Mouse (Mus musculus) limb, embryonic 15.5 days (tissue): ENCODE results near the gene Eef1a1. TPM values are rescaled to one million over a fixed set of nuclear protein-coding genes. Genes with fewer than 3 reads are reported as not detected.
"Not testable (repeated sequence)": the region's sequence is repeated elsewhere in the genome, so short reads cannot be mapped to it uniquely, and the experiment has no call there.

Experiments used
- ATAC-seq: fragments of 200-750 bp; cut with Nextera tagmentation; 2 replicates; pipeline ENCODE4 v1.8.0; 2017; ENCODE audit warnings: low read depth, moderate TSS enrichment; ENCODE audit not compliant: insufficient number of reproducible peaks, low FRiP score, low TSS enrichment
- H3K27ac ChIP-seq: fragments of 300-500 bp; sonication (generic); 2 replicates; pipeline ENCODE4 v1.5.1; 2015; ENCODE audit warnings: moderate library complexity, mild to moderate bottlenecking, inconsistent platforms
- H3K27me3 ChIP-seq: fragments of 300-500 bp; sonication (generic); 2 replicates; pipeline ENCODE4 v1.6.1; 2015; ENCODE audit warnings: inconsistent platforms
- H3K36me3 ChIP-seq: fragments of 300-500 bp; sonication (generic); 2 replicates; pipeline ENCODE4 v1.6.1; 2015; ENCODE audit warnings: inconsistent platforms
- H3K4me1 ChIP-seq: fragments of 300-500 bp; sonication (generic); 2 replicates; pipeline ENCODE4 v1.6.1; 2015; ENCODE audit warnings: inconsistent platforms
- H3K4me2 ChIP-seq: fragments of 300-500 bp; sonication (generic); 2 replicates; pipeline ENCODE4 v1.6.1; 2015; ENCODE audit warnings: mild to moderate bottlenecking, inconsistent platforms
- H3K4me3 ChIP-seq: fragments of 300-500 bp; sonication (generic); 2 replicates; pipeline ENCODE4 v1.5.1; 2015; ENCODE audit warnings: mild to moderate bottlenecking, inconsistent platforms
- H3K9ac ChIP-seq: fragments of 300-500 bp; sonication (generic); 2 replicates; pipeline ENCODE4 v1.6.1; 2015; ENCODE audit warnings: inconsistent platforms
- H3K9me3 ChIP-seq: fragments of 300-500 bp; sonication (generic); 2 replicates; pipeline ENCODE4 v1.6.1; 2016; ENCODE audit warnings: inconsistent platforms
- WGBS: fragments of 180-500 bp; shearing (Covaris S2); methylation state at CpG from one replicate; pipeline ENCODE4 v1.1.7; 2015; 5-methylcytosine and 5-hydroxymethylcytosine counted together
- polyA plus RNA-seq: library from polyadenylated mRNA; unstranded; fragments of >200 nt; fragmentation: Nextera tagmentation; extraction: Ambion mirVana; gene quantifications from 2 replicates; pipeline ENCODE4 v1.2.1, GENCODE M21; 2015

The Eef1a1 gene
- polyA plus RNA-seq, 1 experiment from 2014 or later = 5,127 TPM

DNA sequence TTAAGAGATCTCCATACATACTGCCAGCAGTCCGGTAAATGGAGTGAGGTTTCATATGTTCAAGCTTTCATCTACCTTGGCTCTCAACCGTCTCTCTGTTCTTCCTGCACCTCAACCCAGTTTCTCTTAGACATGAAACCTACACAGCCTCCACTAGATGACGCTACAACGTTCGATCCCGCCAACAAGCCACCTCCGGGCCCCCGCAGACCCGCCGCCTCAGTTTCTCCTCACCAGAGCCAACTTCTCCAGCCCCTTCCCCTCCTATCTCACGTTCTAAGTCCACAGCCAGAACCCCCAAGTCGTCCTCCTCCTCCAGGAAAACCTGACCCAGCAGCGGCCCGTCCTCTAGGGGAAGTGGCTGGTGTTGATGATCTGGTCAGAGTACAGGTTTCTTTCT, 32.7 kb upstream of the Eef1a1 start:
- no peak for ATAC-seq
- peak overlapping the region; percentile 40 for H3K4me3 ChIP-seq
- H3K27ac ChIP-seq = no peak overlapping the region
- WGBS = 36% methylated on average over 14 of the region's 14 CpGs
- peak overlapping the region; percentile 88 for H3K4me2 ChIP-seq
- H3K9ac ChIP-seq = no peak overlapping the region
- no peaks in the 10 kb centered on the region for H3K9me3 ChIP-seq
- no peaks in the 10 kb centered on the region for H3K36me3 ChIP-seq
- no peaks in the 10 kb centered on the region for H3K27me3 ChIP-seq
- H3K4me1 ChIP-seq = peaks cover 20% of the 10 kb centered on the region

DNA sequence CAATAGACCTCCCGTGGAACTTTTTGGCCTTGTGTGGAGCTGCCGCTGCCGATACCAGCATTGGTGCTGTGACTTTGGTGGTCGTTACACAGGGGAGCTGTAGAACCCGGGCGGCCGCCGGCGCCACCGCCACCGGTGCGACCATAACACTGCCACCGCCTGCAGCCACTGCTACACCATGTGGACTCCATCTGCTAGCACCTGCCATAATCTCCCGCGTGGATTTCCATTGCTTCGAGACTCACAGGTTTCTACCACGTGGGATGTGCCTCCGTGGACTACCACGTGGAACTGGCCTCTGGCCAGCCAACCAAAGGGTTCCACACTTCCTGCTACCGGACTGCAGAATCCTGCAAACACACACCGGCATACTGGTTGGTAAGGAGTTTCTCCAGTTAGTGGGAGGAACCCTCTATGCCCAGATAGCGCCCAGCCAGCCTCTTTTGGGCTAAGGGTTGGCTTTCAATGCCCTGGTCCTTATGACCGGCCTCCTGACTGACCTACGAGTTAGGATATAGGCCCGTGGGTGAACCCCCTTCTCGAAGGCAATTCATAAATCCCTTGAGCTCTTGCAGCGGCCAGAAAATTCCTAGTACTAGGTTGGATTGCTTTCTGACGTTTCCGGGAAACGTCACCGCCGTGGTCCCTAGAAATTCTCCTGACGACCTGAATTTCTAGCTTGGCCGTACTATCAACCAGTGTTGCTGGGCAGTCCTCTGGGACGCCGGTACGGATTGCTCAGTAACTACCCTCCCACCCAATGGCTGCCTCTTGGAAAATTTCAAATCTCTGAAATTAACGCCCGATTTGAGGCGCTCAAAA, 32.0 kb upstream of the Eef1a1 start:
- H3K27me3 ChIP-seq = no peaks in the 10 kb centered on the region
- H3K9me3 ChIP-seq = no peaks in the 10 kb centered on the region
- peak overlapping the region; percentile 40 for H3K4me3 ChIP-seq
- H3K4me1 ChIP-seq = peaks cover 19% of the 10 kb centered on the region
- 4% methylated on average over 40 of the region's 40 CpGs for WGBS
- peak overlapping the region; percentile 88 for H3K4me2 ChIP-seq
- H3K27ac ChIP-seq = no peak overlapping the region
- H3K9ac ChIP-seq = peak overlapping the region; percentile 26; the same call in 1 of the 2 replicates
- ATAC-seq = peak; percentile 32; the same call in 1 of the 2 replicates
- H3K36me3 ChIP-seq = no peaks in the 10 kb centered on the region

DNA sequence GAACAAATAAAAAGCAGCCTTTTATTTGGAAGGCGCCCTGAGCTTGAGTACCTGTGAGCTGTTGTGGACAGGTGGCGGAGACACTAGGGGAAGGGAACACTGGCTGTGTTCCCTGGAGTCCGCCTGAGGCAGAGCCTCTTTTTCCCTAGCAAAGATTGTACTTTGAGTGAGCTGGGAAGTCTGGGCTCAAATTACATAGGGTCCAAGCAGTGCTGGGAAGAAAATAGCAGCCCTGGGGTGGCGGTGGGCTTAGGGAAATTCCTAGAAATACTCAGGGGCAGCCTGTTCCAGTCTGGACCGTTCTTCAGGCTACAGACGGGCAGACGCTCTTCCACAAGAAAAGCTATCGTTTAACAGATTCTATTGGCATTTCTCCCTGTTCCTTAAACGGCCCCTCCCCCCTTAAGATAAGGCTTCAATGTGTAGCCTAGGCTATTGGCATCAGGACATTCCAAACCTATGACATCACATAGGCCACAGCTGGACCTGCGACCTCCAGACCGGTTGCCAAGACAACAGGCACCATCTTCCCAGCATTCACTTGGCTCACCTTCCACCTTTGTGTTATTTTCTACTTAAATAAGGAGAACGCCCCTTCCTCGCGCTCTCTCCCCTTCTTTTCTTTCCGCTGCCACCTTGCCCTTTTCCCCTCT, 31.3 kb upstream of the Eef1a1 start:
- no peak overlapping the region for H3K27ac ChIP-seq
- 3% methylated on average over 15 of the region's 15 CpGs for WGBS
- peak overlapping the region; percentile 40 for H3K4me3 ChIP-seq
- no peaks in the 10 kb centered on the region for H3K27me3 ChIP-seq
- peak overlapping the region; percentile 88 for H3K4me2 ChIP-seq
- no peaks in the 10 kb centered on the region for H3K9me3 ChIP-seq
- peak overlapping the region; percentile 26; the same call in 1 of the 2 replicates for H3K9ac ChIP-seq
- ATAC-seq = no peak
- H3K36me3 ChIP-seq = no peaks in the 10 kb centered on the region
- peaks cover 19% of the 10 kb centered on the region for H3K4me1 ChIP-seq

DNA sequence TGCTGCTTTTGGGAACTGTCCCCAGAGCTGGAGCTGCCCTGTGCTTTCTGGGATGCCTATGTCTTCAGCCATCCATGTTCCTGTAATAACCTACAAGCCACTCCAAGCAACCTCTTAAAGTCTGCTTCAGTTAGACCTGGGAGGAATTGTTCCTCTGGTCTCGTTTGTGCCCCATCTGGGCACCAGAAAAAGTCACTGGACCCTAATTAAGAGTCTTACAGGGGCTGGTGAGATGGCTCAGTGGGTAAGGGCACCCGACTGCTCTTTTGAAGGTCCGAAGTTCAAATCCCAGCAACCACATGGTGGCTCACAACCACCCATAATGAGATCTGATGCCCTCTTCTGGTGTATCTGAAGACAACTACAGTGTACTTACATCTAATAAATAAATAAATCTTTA, 28.3 kb upstream of the Eef1a1 start:
- H3K9ac ChIP-seq, H3K36me3 ChIP-seq, H3K9me3 ChIP-seq, H3K27ac ChIP-seq, H3K4me2 ChIP-seq, ATAC-seq, H3K27me3 ChIP-seq, H3K4me3 ChIP-seq: not testable (repeated sequence)
- 57% methylated on average over 3 of the region's 3 CpGs for WGBS
- peaks cover 19% of the 10 kb centered on the region for H3K4me1 ChIP-seq

DNA sequence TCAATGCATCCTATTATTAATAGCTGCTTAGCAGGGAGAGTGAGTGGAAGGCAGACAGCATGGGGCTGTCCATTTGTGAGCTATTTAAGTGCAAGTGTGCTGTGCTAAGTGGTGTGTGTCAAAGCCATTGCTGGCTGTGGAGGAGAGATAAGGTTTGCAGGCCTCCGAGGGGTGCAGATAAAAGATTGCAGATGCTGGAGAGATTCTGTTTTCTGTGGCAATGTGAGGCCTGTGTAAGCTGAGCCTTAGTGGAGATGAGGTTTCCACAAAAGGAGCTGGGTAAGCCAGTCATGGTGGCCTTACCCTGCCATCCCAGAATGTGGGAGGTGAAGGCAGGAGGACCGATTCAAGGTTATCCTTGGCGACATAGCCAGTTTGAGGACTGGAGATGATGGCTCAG, 27.2 kb upstream of the Eef1a1 start:
- no peak overlapping the region for H3K27ac ChIP-seq
- H3K4me1 ChIP-seq = peaks cover 13% of the 10 kb centered on the region
- no peaks in the 10 kb centered on the region for H3K36me3 ChIP-seq
- no peaks in the 10 kb centered on the region for H3K9me3 ChIP-seq
- no peak overlapping the region for H3K9ac ChIP-seq
- H3K4me3 ChIP-seq = no peak overlapping the region
- H3K27me3 ChIP-seq = no peaks in the 10 kb centered on the region
- H3K4me2 ChIP-seq = no peak overlapping the region
- 70% methylated on average over 3 of the region's 3 CpGs for WGBS
- ATAC-seq = no peak

DNA sequence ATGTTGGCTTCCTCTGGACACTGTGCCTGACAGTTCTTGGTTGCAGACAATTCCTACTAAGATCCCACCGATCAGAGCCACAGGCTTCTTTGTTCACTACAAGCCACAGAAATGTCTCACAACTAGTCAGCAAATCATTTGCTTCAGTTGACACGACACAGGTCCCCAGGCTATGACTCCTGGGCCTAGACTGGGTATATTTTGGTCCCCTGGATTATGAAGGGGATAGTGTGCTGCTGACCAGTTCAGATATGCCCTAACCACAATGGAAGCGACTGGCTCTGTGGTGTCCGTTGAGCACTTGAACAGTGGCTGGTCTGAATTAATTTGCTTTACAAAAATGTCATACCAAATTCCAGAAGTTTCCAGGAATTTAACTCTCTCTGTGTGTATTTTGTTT, 25.7 kb upstream of the Eef1a1 start:
- Histone ChIP-seq H3K27ac (no peak overlapping the region), H3K4me3 (no peak overlapping the region), H3K27me3 (no peaks in the 10 kb centered on the region), H3K4me2 (no peak overlapping the region), H3K4me1 (no peaks in the 10 kb centered on the region), H3K9ac (no peak overlapping the region), H3K36me3 (no peaks in the 10 kb centered on the region), H3K9me3 (no peaks in the 10 kb centered on the region)
- WGBS = 86% methylated on average over 4 of the region's 4 CpGs
- no peak for ATAC-seq

DNA sequence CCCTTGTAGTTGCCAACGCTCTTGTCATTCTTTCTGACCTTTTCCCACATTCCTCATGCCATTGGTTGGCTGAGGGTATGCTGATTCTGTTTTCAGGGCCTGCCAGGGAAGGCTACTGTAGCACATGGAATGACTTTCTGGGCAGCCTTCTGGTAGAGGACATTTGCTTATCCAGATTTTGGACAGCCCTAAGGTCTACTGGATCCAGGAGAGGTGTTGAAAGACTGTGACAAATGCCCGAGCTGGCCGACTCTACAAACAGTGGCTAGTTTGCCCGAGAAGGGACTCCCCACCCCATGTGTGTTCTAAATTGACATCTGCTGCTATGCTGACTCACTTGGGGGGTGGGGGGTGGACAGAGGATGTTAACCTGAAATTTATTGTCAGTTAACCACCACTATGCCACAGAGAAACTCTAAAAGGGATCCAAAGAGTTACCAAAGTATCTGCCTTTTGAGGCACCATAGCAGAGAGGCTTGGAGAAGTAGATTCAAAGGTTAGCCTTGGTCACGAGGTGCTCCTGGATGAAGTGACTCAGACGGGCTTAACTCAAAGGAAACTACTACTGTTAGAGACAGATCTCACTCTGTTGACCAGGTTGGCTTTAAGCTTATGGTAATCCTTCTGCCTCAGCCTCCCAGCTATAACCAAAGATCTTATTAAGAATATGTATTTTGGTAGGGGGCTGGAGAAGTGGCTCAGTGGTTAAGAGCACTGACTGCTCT, 25.0 kb upstream of the Eef1a1 start:
- no peak overlapping the region for H3K4me3 ChIP-seq
- H3K4me1 ChIP-seq = no peaks in the 10 kb centered on the region
- no peak overlapping the region for H3K9ac ChIP-seq
- no peaks in the 10 kb centered on the region for H3K36me3 ChIP-seq
- no peak for ATAC-seq
- no peaks in the 10 kb centered on the region for H3K27me3 ChIP-seq
- 73% methylated on average over 6 of the region's 6 CpGs for WGBS
- H3K4me2 ChIP-seq = no peak overlapping the region
- H3K27ac ChIP-seq = no peak overlapping the region
- no peaks in the 10 kb centered on the region for H3K9me3 ChIP-seq

DNA sequence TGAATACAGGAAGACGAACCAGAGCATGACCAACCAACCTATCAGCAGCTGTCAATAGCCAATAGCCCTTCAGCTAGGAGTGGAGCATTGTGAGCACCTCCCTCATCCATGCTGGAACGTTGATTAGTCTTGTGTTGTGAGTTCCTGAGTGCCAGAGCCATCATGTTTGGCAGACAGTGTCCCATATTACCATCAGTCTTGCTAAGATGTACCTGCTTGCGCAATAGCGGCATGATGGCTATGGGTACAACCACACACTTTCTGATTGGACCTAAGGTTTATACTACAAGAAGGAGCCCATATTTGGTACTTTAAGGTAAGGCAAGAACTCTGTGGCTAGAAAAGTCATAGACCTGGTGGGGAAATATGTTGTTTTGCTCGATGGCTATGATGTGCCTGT, 22.8 kb upstream of the Eef1a1 start:
- no peaks in the 10 kb centered on the region for H3K9me3 ChIP-seq
- no peak overlapping the region for H3K4me2 ChIP-seq
- no peak overlapping the region for H3K4me3 ChIP-seq
- 92% methylated on average over 5 of the region's 5 CpGs for WGBS
- no peaks in the 10 kb centered on the region for H3K27me3 ChIP-seq
- no peak overlapping the region for H3K27ac ChIP-seq
- no peak overlapping the region for H3K9ac ChIP-seq
- H3K4me1 ChIP-seq = no peaks in the 10 kb centered on the region
- ATAC-seq = no peak
- H3K36me3 ChIP-seq = no peaks in the 10 kb centered on the region

DNA sequence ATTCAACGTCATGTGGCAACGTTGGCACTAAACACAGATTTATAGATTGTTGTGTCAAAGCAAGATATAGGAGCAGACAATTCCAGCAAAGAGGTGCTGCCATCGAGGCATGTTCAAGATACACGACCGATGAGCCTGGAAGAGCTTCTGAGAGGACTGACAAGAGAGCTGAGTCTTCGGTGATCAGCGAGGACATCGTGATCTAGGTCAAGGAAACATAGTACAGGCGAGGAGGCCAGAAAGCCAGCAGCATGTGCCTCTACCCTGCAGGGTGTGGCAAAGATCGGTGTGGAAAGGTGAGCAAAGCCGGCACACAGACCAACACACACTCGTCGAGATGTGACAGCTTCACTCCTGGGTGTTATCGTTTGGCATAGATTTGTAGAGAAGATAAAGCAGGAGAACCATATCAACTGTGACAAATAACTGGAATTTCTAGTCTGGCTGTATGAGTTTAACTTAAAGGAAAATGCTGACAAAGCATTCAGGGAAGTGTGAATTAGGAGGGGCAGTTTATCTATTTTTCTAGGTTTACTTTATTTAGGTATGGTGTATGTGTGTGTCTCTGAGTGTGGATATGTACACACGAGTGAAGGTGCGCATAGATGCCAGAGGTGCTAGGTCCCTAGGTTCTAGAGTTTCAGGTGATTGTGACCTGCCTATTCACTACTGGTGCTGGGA, 19.3 kb upstream of the Eef1a1 start:
- H3K4me2 ChIP-seq = no peak overlapping the region
- no peaks in the 10 kb centered on the region for H3K9me3 ChIP-seq
- H3K9ac ChIP-seq = no peak overlapping the region
- no peaks in the 10 kb centered on the region for H3K27me3 ChIP-seq
- H3K4me3 ChIP-seq = no peak overlapping the region
- no peak overlapping the region for H3K27ac ChIP-seq
- H3K4me1 ChIP-seq = peaks cover 2% of the 10 kb centered on the region; the same call in 1 of the 2 replicates
- no peaks in the 10 kb centered on the region for H3K36me3 ChIP-seq
- WGBS = 78% methylated on average over 16 of the region's 16 CpGs
- no peak for ATAC-seq

DNA sequence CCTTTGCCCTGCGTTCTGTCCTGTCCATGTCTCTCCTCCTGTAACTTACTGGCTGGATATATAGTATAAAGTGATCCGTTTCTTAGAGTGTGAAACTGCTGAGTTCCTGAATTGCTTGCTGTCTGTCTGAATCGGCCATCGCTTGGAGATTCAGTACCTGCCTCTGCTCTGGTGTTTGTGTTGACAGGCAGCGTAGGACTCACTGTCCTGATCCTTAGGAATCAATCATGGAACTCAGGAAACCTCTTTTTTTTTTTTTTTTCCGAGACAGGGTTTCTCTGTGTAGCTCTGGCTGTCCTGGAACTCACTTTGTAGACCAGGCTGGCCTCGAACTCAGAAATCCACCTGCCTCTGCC, 17.7 kb upstream of the Eef1a1 start:
- ATAC-seq = no peak
- WGBS = 79% methylated on average over 7 of the region's 7 CpGs

DNA sequence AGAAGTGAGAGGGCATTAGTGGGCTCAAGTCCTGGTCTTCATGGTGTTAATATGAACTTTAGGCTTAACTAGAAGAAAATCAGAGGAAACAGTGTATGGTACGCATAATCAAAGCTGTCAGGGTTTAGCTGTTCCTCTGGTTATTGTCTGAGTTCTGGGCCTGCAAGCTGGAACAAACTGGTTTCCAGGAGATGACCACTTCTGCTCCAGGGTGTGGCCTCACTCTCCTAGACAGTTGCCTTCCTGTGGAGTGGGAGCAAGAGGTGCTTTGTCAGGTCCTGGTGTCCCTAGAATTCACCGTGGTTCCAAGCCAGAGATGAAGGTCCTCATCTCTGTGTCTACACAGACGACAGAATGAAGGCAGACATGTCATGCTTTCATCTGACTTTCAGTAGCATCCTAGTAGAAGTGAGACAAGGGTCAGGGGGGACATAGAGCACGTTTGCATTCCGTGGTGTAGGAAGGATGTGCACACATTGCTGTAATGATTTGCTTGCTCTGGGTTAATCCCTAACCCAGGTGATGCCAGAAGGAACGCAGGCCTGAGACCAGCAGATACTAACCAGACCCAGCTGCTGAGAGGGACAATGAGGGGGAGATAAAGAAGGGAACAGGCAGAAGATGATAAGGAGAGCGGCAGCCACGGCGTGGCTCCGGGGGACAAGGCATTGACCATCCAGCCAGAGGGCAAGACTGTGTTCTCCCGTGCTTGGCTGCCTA, 17.2 kb upstream of the Eef1a1 start:
- no peaks in the 10 kb centered on the region for H3K27me3 ChIP-seq
- H3K4me2 ChIP-seq = no peak overlapping the region
- no peak overlapping the region for H3K9ac ChIP-seq
- no peaks in the 10 kb centered on the region for H3K36me3 ChIP-seq
- H3K4me1 ChIP-seq = peaks cover 10% of the 10 kb centered on the region
- H3K27ac ChIP-seq = no peak overlapping the region
- no peaks in the 10 kb centered on the region for H3K9me3 ChIP-seq
- ATAC-seq = no peak
- 60% methylated on average over 11 of the region's 11 CpGs for WGBS
- no peak overlapping the region for H3K4me3 ChIP-seq

More for the DNA sequence above, 17.7 kb upstream of the Eef1a1 start:
- no peak overlapping the region for H3K9ac ChIP-seq
- H3K4me1 ChIP-seq = peaks cover 10% of the 10 kb centered on the region
- no peaks in the 10 kb centered on the region for H3K9me3 ChIP-seq
- H3K27me3 ChIP-seq = no peaks in the 10 kb centered on the region
- H3K36me3 ChIP-seq = no peaks in the 10 kb centered on the region
- no peak overlapping the region for H3K27ac ChIP-seq
- H3K4me2 ChIP-seq = no peak overlapping the region
- no peak overlapping the region for H3K4me3 ChIP-seq
